Mouse (Mus musculus) heart, postnatal 36 days (tissue): ENCODE measurements around the gene Mtln. TPM values are rescaled to one million over a fixed set of nuclear protein-coding genes. Genes with fewer than 3 reads are reported as not detected.

Experiments used
- DNase-seq, 2 experiments: peaks; one replicate each; pipeline ENCODE4 v3.0.0; 2021 to 2022
- intact Hi-C: fragments of 180-260 bp; cut with DNase I; formaldehyde crosslinking; loops from one replicate; pipeline ENCODE4 v1.15.1; 2025
- total RNA-seq, 2 experiments: library from RNA; stranded (reverse); gene quantifications; 2 replicates each; pipeline ENCODE4 v1.2.3; 2021

The Mtln gene
- total RNA-seq, 2 experiments from 2014 or later, result 53.7 to 56.8 TPM

DNA sequence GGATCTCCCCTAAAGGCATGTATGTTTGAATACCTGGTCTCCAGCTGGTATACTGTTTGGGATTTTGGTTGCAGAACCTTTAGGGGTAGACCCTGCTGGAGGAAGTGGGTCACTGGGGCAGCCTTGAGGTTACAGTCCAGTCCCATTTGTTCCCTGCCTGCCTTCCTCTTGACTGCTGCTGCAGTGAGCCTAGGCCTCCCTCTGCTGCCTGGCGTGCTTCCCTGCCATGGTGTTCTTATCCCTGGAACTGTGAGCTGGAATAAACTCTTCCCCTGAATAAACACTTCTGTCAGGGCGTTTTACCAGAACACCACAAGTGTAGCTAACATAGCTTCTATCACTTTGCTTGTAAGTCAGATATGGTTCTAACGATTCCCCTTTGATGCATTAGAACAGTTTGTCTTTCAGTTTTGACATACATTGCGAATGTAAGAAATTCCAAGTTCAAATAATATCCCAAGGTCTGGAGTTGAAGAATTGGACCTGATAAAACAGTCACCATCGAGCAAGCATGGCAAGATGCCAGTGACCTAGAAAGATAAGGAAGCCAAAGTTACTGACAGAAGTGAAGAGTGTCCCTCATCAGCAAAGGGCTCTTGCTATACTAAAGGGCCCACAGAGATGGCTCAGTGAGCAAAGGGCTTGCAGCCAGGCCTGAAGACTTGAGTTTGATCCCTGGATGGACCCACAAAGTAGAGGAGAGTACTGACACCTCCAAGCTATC lies 33.0 kb downstream of the Mtln start:
- peak in 1 of 2 experiments; percentile 13 for DNase-seq
- intact Hi-C loops, result loop anchor here (5.0 kb wide), 1 partner anchor 77 kb away; no protein-coding TSS in a partner anchor

DNA sequence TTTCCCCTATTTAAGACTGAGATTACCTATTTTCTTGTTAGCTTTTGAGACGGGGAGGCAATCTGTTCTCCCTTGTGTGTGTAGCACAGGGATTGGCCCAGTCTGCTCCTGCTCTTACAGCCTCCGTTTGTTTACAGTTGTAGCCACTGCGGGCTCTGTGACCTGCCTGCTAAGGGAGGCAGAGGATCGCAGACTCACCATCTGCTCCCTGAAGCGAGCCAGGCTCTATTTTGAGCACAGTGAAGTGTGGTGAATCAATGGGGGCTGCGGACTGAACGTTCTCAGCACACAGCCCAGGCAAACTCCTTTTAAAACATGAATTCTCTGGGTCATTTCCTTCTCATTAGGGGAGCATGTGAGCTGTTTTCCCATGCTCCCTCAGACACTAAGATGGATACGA lies 35.1 kb downstream of the Mtln start:
- DNase-seq, result no peak
- intact Hi-C loops, result loop anchor here (5.0 kb wide), 1 partner anchor 75 kb away; no protein-coding TSS in a partner anchor

GRCm38 (mm10) chr2:127754113-127754512 lies 38.2 kb downstream of the Mtln start:
- no peak for DNase-seq
- intact Hi-C loops, result no loop called here

DNA sequence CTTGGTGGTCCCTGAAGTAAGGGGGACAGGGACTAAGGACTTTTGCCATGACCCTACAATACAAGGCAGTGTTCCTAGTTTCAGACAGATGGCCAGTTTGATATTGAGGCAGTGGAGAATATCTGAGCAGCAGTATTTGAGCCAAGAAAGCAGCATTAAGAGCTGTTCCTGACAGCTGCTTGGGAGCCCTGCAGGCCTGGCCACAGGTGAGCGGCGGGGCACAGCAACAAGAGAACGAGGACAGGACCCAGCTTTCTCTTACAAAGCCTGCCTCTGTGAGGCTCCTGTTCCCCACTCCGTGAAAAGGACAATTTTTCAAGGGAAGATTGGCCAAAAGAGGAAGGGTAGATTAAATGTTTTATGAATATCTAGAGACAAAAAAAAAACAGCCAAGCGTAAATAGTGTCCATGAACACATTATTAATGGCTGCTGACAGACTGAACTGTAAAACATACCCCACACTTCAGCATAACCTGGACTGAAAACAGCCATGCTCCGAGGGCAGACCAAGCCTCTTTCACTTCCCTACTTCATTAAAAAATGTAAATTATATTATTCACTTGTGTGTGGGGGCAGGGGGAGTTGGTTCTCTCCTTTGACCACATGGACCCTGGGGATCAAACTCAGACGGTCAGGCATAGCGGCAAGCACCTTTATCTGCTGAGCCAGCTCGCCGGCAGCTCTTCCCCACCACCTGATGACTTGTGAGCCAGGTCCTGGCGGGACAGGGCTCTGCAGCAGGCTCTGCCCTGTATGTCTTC lies 40.3 kb downstream of the Mtln start:
- intact Hi-C loops, result no loop called here
- no peak for DNase-seq

DNA sequence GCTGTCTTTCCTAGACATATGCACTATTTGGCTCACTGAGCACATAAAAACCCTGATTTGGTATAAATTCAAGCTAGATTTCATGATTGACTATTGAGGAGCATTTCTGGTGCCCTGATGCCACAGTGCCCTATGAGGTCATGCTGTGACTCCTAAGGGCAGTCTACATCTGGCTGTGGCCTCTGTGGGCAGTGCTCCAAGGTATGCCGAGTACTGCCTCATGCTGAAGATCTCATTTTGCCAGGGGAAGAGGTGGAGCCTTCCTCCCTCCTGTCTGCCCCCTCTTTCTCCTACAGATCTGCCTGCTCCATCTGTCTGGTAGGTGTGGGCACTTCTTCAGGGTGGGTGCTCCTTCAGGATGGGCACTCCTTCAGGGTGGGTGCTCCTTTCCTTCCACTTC lies 42.9 kb downstream of the Mtln start:
- intact Hi-C loops, result no loop called here
- no peak for DNase-seq

GRCm38 (mm10) chr2:127748316-127748715 lies 44.0 kb downstream of the Mtln start:
- DNase-seq, result no peak
- intact Hi-C loops, result no loop called here

- intact Hi-C loops, result no loop called here
- no peak for DNase-seq
Observed at GRCm38 (mm10) chr2:127742637-127743036, 49.7 kb downstream of the Mtln start.

Other genes with a start within 250 kb of the Mtln start
- 1 to 10 TPM; 1.3 to 1.6 TPM for gene Zfp661, start 205.4 kb downstream of the Mtln start, total RNA-seq
- 10 to 100 TPM; 95.9 to 98.5 TPM for gene Mrps5, start 205.3 kb downstream of the Mtln start, total RNA-seq
- 1 to 10 TPM; 5.4 to 9.3 TPM for gene Mal, start 135.8 kb downstream of the Mtln start, total RNA-seq
- gene Mall, start 62.6 kb downstream of the Mtln start, total RNA-seq, result 1 to 10 TPM; 7.0 to 7.1 TPM
- gene Nphp1, start 3.6 kb downstream of the Mtln start, total RNA-seq, result 1 to 10 TPM; 7.6 to 9.0 TPM
- gene Bub1, start 39.4 kb upstream of the Mtln start, total RNA-seq, result under 1 TPM; 0.30 to 0.50 TPM
- gene Acoxl, start 46.4 kb upstream of the Mtln start, total RNA-seq, result not detected